Mouse (Mus musculus): ENCODE measurements at regions not wholly inside any gene's neighbourhood (a gene's known extent, or its start where the extent isn't known, plus 50 kb on each side); places are given as distances from the start of the nearest gene placed in this dataset.
A peak's percentile ranks its signal among the peaks of the same experiment; 100 is the strongest.

- no peak for DNase-seq (ENCODE audit: extremely low read depth, low read depth)
Measured at GRCm38 (mm10) chr6:135433753-135434152, 71.4 kb downstream of the Emp1 start.

GRCm38 (mm10) chr6:135436315-135436714 is 74.0 kb downstream of the Emp1 start:
- no peak for DNase-seq (ENCODE audit: extremely low read depth, low read depth)

- no peak for DNase-seq (ENCODE audit: extremely low read depth, low read depth)
Measured at GRCm38 (mm10) chr6:135438271-135438670, 75.9 kb downstream of the Emp1 start.

GRCm38 (mm10) chr6:135441126-135441871 is 79.0 kb downstream of the Emp1 start:
- DNase-seq (ENCODE audit: extremely low read depth, low read depth) = no peak

GRCm38 (mm10) chr6:135444661-135445060 is 82.3 kb downstream of the Emp1 start:
- peak; percentile 11 for DNase-seq (ENCODE audit: extremely low read depth, low read depth)

GRCm38 (mm10) chr6:135445070-135445469 is 82.7 kb downstream of the Emp1 start:
- DNase-seq (ENCODE audit: extremely low read depth, low read depth) = no peak

- no peak for DNase-seq (ENCODE audit: extremely low read depth, low read depth)
Measured at GRCm38 (mm10) chr6:135447801-135448200, 85.5 kb downstream of the Emp1 start.

GRCm38 (mm10) chr6:135449228-135449627 is 86.9 kb downstream of the Emp1 start:
- no peak for DNase-seq (ENCODE audit: extremely low read depth, low read depth)

- DNase-seq (ENCODE audit: extremely low read depth, low read depth) = no peak
Measured at GRCm38 (mm10) chr6:135450573-135450972, 88.2 kb downstream of the Emp1 start.

GRCm38 (mm10) chr6:135451165-135451797 is 88.9 kb downstream of the Emp1 start:
- no peak for DNase-seq (ENCODE audit: extremely low read depth, low read depth)

GRCm38 (mm10) chr6:135453041-135453440 is 90.7 kb downstream of the Emp1 start:
- no peak for DNase-seq (ENCODE audit: extremely low read depth, low read depth)

- DNase-seq (ENCODE audit: extremely low read depth, low read depth) = no peak
Measured at GRCm38 (mm10) chr6:135472495-135472894, 110.2 kb downstream of the Emp1 start.

GRCm38 (mm10) chr6:135473146-135473545 is 110.8 kb downstream of the Emp1 start:
- DNase-seq (ENCODE audit: extremely low read depth, low read depth) = no peak

GRCm38 (mm10) chr6:135488795-135489194 is 126.5 kb downstream of the Emp1 start:
- no peak for DNase-seq (ENCODE audit: extremely low read depth, low read depth)

GRCm38 (mm10) chr6:135493983-135494382 is 131.6 kb downstream of the Emp1 start:
- no peak for DNase-seq (ENCODE audit: extremely low read depth, low read depth)

- DNase-seq (ENCODE audit: extremely low read depth, low read depth) = no peak
Measured at GRCm38 (mm10) chr6:135495841-135496240, 133.5 kb downstream of the Emp1 start.

GRCm38 (mm10) chr6:135498592-135498991 is 136.2 kb downstream of the Emp1 start:
- DNase-seq (ENCODE audit: extremely low read depth, low read depth) = peak; percentile 1

GRCm38 (mm10) chr6:135500381-135500780 is 138.0 kb downstream of the Emp1 start:
- no peak for DNase-seq (ENCODE audit: extremely low read depth, low read depth)

- DNase-seq (ENCODE audit: extremely low read depth, low read depth) = no peak
Measured at GRCm38 (mm10) chr6:135501791-135502190, 139.4 kb downstream of the Emp1 start.

- no peak for DNase-seq (ENCODE audit: extremely low read depth, low read depth)
Measured at GRCm38 (mm10) chr6:135502405-135502804, 140.1 kb downstream of the Emp1 start.

GRCm38 (mm10) chr6:135518710-135519437 is 156.5 kb downstream of the Emp1 start:
- DNase-seq (ENCODE audit: extremely low read depth, low read depth) = no peak

GRCm38 (mm10) chr6:135519438-135519803 is 157.1 kb downstream of the Emp1 start:
- no peak for DNase-seq (ENCODE audit: extremely low read depth, low read depth)
